ENCODE assay signal across 17 mouse cellular contexts in the genomic region with DNA sequence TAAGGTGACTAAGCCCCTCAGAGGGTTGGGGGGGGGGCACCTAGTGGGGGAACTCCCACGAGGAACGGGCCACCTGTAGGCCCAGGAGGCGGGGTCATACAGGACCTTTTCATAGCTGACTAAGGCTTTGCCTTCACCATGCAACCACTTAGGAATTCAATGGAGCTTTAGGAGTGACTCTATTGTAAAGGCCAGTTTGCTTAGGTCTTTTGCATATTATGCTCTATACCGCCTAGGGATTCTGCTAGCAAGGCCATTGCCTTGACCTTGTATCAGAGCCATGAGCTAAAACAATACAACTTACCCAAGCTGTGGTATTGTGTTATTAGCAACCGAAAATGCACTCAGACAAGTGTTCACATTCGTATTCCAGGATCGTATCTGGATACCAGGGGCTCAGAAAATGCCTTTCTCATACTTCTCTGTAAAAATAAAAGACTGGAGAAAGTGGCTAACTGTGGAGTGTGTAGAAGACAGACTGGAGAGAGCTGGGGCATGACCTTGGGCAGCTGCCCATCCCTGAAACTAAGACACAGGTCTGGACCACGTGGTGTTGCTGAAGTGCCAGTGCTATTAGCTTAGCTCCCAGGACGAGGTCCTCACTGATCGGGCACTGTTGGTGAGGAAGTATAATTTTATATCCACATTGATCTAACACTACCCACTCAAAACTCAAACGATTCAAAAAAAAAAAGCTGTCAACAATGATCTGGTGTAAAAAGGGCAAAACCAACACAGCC. TPM values are rescaled to one million over a fixed set of nuclear protein-coding genes. Genes with fewer than 3 reads are reported as not detected.
A peak's percentile ranks its signal among the peaks of the same experiment; 100 is the strongest.
DNase-seq lines count a peak whose midpoint lies in the region; ATAC-seq and TF ChIP-seq lines count a peak whose summit lies in the region.
"Had no signal": no experiment of that assay in that cellular context is flagged by ENCODE, and none has a peak within 500 bp of the region (broad histone marks: within the 10 kb centered on the region; RNA-seq: fewer than 3 reads in every experiment).

No protein-coding gene starts in this region.

- H3K27me3 ChIP-seq in kidney, embryonic 15.5 days, result no peaks in the 10 kb centered on the region
- H3K27me3 ChIP-seq in CH12.LX (replicated peaks) (no peaks in the 10 kb centered on the region), E14TG2a.4 (ENCODE audit: insufficient read depth, low read length) (peaks cover 10% of the 10 kb centered on the region)
- H3K27me3 ChIP-seq: heart, embryonic 12.5 days; liver, embryonic 15.5 days; neural tube, embryonic 15.5 days; Patski had no signal

- H3K36me3 ChIP-seq in kidney, embryonic 15.5 days, result peaks cover 6% of the 10 kb centered on the region
- H3K36me3 ChIP-seq in CH12.LX (replicated peaks in 1 of 2; ENCODE audit: control insufficient read depth in 1 of 2, insufficient read depth in 1 of 2, low read length in 1 of 2) (no peaks in the 10 kb centered on the region), E14TG2a.4 (ENCODE audit: insufficient read depth, low read length) (no peaks in the 10 kb centered on the region)
- H3K36me3 ChIP-seq: liver, embryonic 15.5 days had no signal

- H3K4me1 ChIP-seq in kidney, embryonic 15.5 days, result no peaks in the 10 kb centered on the region
- H3K4me1 ChIP-seq in CH12.LX (ENCODE audit: control insufficient read depth in 1 of 2, insufficient read depth in 2 of 2), result peaks cover 0 to 18% of the 10 kb centered on the region in 2 experiments; a peak in 3 of 4 replicates
- peaks cover 43% of the 10 kb centered on the region for H3K4me1 ChIP-seq in E14TG2a.4 (replicated peaks; ENCODE audit: low read depth, low read length)
- H3K4me1 ChIP-seq: heart, embryonic 12.5 days; liver, embryonic 15.5 days; neural tube, embryonic 15.5 days had no signal

- no peak for TF ChIP-seq RAD21 in CH12.LX (IDR thresholded peaks at IDR 0.05; ENCODE audit: low read depth, low read length)

- peak; percentile 66 for DNase-seq in kidney, adult 18-20 months
- peak; percentile 15 for DNase-seq in CH12.LX (ENCODE audit: extremely low read depth)
- DNase-seq in kidney, adult 9 months, result peak; percentile 85
- no peak for DNase-seq in layer of hippocampus, adult 9-10 months (ENCODE audit: low spot score)
- DNase-seq: cerebellum, adult 8-10 months; gastrocnemius, postnatal 36 days; heart, postnatal 4 days; thymus, adult 18-20 months had no signal

- ATAC-seq in kidney, embryonic 15.5 days (replicated peaks; ENCODE audit: low FRiP score), result no peak
- no peak for ATAC-seq in inflammation-experienced regulatory T-cells, adult 6 months
- ATAC-seq: forebrain, embryonic 16.5 days; intestine, embryonic 16.5 days; Patski had no signal

- TF ChIP-seq CTCF in CH12.LX (conservative IDR thresholded peaks at IDR 0.05 in 1 of 2, IDR thresholded peaks at IDR 0.05 in 1 of 2; ENCODE audit: low read depth in 2 of 2, low read length in 2 of 2) (no peak), E14TG2a.4 (conservative IDR thresholded peaks at IDR 0.05; ENCODE audit: low read length) (no peak)

- in situ Hi-C loops in CH12.LX (cut with MboI; ENCODE audit: low pct_ligation_motif_present, low pct_unique_long_range_greater_than_20kb, low sequenced_read_pairs), result loop anchor here (25.0 kb wide), 3 partner anchors 195 to 570 kb away; partner anchors contain the start of gene Cmah

- no peak overlapping the region for H3K4me3 ChIP-seq in kidney, embryonic 15.5 days (replicated peaks)
- H3K4me3 ChIP-seq in CH12.LX (replicated peaks in 1 of 3; ENCODE audit: low read depth in 2 of 3, low read length in 2 of 3, poor library complexity in 1 of 3), result no peak overlapping the region
- H3K4me3 ChIP-seq in E14TG2a.4 (replicated peaks; ENCODE audit: low read length), result peak overlapping the region; percentile 29; the same call in 1 of the 2 replicates
- H3K4me3 ChIP-seq: heart, embryonic 12.5 days; liver, embryonic 15.5 days; neural tube, embryonic 15.5 days had no signal

- no peaks in the 10 kb centered on the region for H3K9me3 ChIP-seq in kidney, embryonic 15.5 days (replicated peaks)
- H3K9me3 ChIP-seq in CH12.LX (replicated peaks; ENCODE audit: low read length) (no peaks in the 10 kb centered on the region), E14TG2a.4 (ENCODE audit: low read length) (no peaks in the 10 kb centered on the region)
- H3K9me3 ChIP-seq: heart, embryonic 12.5 days; liver, embryonic 15.5 days; neural tube, embryonic 15.5 days had no signal

- dilution Hi-C loops in CH12.LX (cut with MboI; ENCODE audit: extremely low pct_ligation_motif_present, extremely low pct_unique_long_range_greater_than_20kb, low sequenced_read_pairs), result no loop called here

- no peak overlapping the region for H3K27ac ChIP-seq in kidney, embryonic 15.5 days
- H3K27ac ChIP-seq in CH12.LX (ENCODE audit: insufficient read depth, low read depth), result no peak overlapping the region
- H3K27ac ChIP-seq: liver, embryonic 15.5 days; neural tube, embryonic 15.5 days had no signal

- WGBS in kidney, embryonic 15.5 days, result 83% methylated on average over 11 of the region's 11 CpGs

- H3K4me2 ChIP-seq in kidney, embryonic 15.5 days, result no peak overlapping the region
- no peak overlapping the region for H3K4me2 ChIP-seq in CH12.LX (ENCODE audit: insufficient read depth, low read depth, poor library complexity, severe bottlenecking)
- H3K4me2 ChIP-seq: heart, embryonic 12.5 days; liver, embryonic 15.5 days; neural tube, embryonic 15.5 days had no signal

- no peaks in the 10 kb centered on the region for H3K79me2 ChIP-seq in CH12.LX (replicated peaks; ENCODE audit: control insufficient read depth, extremely low read depth, insufficient read depth, poor library complexity, severe bottlenecking)

- no peak for TF ChIP-seq EP300 in CH12.LX (IDR thresholded peaks at IDR 0.05; ENCODE audit: low read length)

- no peak for TF ChIP-seq POLR2A in CH12.LX (IDR thresholded peaks at IDR 0.05; ENCODE audit: low read depth, low read length)

- no peak overlapping the region for H3K9ac ChIP-seq in kidney, embryonic 15.5 days
- no peak overlapping the region for H3K9ac ChIP-seq in CH12.LX (ENCODE audit: insufficient read depth, low read depth)
- H3K9ac ChIP-seq: heart, embryonic 12.5 days; liver, embryonic 15.5 days; neural tube, embryonic 15.5 days had no signal

TF ChIP-seq in CH12.LX, 34 proteins besides CTCF, POLR2A, EP300 and RAD21:
- no peak for TF ChIP-seq MXI1 (IDR thresholded peaks at IDR 0.05; ENCODE audit: low read depth, low read length)
- no peak for TF ChIP-seq HCFC1 (IDR thresholded peaks at IDR 0.05; ENCODE audit: low read depth, low read length)
- TF ChIP-seq ZNF384 (IDR thresholded peaks at IDR 0.05; ENCODE audit: low read depth, low read length), result no peak
- TF ChIP-seq ZMIZ1 (IDR thresholded peaks at IDR 0.05; ENCODE audit: low read depth, low read length), result no peak
- no peak for TF ChIP-seq SMC3 (IDR thresholded peaks at IDR 0.05; ENCODE audit: low read depth, low read length)
- no peak for TF ChIP-seq IRF4 (IDR thresholded peaks at IDR 0.05; ENCODE audit: low read depth, low read length)
- no peak for TF ChIP-seq CHD1 (IDR thresholded peaks at IDR 0.05; ENCODE audit: low read depth, low read length)
- TF ChIP-seq SIN3A (IDR thresholded peaks at IDR 0.05; ENCODE audit: low read length), result no peak
- TF ChIP-seq BHLHE40 (IDR thresholded peaks at IDR 0.05; ENCODE audit: low read depth, low read length), result no peak

RNA-seq across cellular contexts. Expression of gene Aldh5a1, which starts 30.5 kb away (rescaled TPM):
- polyA plus RNA-seq in kidney, embryonic 15.5 days (2015; fragmentation: Nextera tagmentation; extraction: Ambion mirVana), result 7.8 and 7.9 TPM in 2 replicates
- total RNA-seq in CH12.LX (2012; rRNA removed) (1.6 and 2.4 TPM in 2 replicates), CH12.LX (2014; rRNA removed) (0.36 and 0.50 TPM in 2 replicates)
- polyA plus RNA-seq in CH12.LX (2012; ENCODE audit: insufficient read length, low read depth), result 0.93 and 1.3 TPM in 2 replicates
- under 1 TPM; 0.11 to 0.68 (median 0.57) TPM for polyA plus RNA-seq in inflammation-experienced regulatory T-cells, adult 6 months (2017; shearing (Covaris generic))

RNA-seq across cellular contexts. Expression of gene Gpld1, which starts 36.0 kb away (rescaled TPM):
- 0.84 and 1.2 TPM in 2 replicates for polyA plus RNA-seq in kidney, embryonic 15.5 days (2015; fragmentation: Nextera tagmentation; extraction: Ambion mirVana)
- total RNA-seq in CH12.LX (2012; rRNA removed), result 1.0 and 1.4 TPM in 2 replicates
- total RNA-seq in CH12.LX (2014; rRNA removed), result 0.30 and 0.34 TPM in 2 replicates
- 0.23 and 0.57 TPM in 2 replicates for polyA plus RNA-seq in CH12.LX (2012; ENCODE audit: insufficient read length, low read depth)
- polyA plus RNA-seq in inflammation-experienced regulatory T-cells, adult 6 months (2017; shearing (Covaris generic)), result 1 to 10 TPM; 1.0 to 3.3 (median 1.9) TPM
